Mouse (Mus musculus): Measurements from ENCODE around the gene Gcdh. TPM values are rescaled to one million over a fixed set of nuclear protein-coding genes. Genes with fewer than 3 reads are reported as not detected.

The Gcdh gene
- 16.4 and 25.2 TPM in 2 replicates for total RNA-seq (2017)

DNA sequence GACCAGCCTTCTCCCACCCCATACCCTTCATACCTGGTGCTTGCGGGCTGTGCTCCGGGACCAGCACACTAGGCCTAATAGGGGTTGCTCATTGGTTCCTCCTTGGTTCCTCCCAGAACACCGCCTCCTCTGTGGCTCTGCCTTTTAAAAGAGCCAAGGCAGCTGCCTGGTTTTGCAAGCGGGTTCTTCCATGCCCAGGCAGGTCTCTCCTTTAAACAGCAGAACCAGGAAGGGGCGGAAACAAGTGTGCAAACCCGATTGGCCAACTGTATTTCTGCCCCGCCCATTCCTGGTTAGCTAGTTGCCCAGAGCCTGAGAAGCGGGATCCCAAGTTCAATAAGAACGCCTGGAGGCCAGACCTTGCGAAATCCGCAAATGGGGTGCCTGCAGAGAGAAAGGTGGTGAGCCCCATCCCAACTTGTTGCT, at the start of gene Gcdh:
TSS of gene Gcdh (minus strand) at position 213 of the 426 bp plus-strand sequence.
- ATAC-seq (replicated peaks; ENCODE audit: low read depth, poor library complexity, severe bottlenecking): peak; percentile 99

DNA sequence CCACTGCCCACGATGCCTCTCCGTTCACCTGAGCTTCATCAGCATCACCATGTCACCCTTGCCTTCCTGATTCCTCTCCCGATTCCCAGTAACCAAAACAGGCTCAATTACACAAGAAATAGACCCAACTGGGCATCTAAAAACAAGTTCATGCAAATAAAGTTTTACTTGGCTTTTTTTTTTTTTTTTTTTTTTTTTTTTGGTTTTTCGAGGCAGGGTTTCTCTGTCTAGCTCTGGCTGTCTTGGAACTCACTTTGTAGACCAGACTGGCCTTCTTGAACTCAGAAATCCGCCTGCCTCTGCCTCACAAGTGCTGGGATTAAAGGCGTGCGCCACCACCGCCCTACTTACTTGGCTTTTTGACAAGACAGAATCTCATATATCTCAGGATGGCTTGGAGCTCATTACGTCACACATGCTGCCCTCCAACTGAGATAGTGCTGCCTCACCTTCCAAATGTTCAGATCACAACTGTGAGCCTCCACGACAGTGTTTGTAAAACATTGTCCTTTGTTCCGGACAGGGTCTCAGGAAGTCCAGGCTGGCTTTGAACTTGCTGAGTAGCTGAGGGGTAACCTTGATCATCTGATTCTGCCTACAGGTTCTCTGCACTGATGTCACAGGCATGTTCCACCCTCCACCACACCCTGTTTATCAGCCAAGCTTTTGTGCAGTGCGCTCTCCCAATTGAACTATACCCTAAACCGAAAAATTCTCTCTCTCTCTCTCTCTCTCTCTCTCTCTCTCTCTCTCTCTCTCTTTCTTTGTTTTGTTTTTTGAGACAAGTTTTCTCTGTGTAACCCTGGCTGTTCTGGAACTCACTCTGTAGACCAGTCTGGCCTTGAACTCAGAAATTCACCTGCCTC, 44.1 kb upstream of the Gcdh start:
- no peak for ATAC-seq (replicated peaks; ENCODE audit: low read depth, poor library complexity, severe bottlenecking)

- peak; percentile 81 for ATAC-seq (replicated peaks; ENCODE audit: low read depth, poor library complexity, severe bottlenecking)
Observed at GRCm38 (mm10) chr8:84936962-84937546, 43.3 kb upstream of the Gcdh start, which contains the start of gene Mast1. Mast1 (minus strand) TSS chr8:84937359.

DNA sequence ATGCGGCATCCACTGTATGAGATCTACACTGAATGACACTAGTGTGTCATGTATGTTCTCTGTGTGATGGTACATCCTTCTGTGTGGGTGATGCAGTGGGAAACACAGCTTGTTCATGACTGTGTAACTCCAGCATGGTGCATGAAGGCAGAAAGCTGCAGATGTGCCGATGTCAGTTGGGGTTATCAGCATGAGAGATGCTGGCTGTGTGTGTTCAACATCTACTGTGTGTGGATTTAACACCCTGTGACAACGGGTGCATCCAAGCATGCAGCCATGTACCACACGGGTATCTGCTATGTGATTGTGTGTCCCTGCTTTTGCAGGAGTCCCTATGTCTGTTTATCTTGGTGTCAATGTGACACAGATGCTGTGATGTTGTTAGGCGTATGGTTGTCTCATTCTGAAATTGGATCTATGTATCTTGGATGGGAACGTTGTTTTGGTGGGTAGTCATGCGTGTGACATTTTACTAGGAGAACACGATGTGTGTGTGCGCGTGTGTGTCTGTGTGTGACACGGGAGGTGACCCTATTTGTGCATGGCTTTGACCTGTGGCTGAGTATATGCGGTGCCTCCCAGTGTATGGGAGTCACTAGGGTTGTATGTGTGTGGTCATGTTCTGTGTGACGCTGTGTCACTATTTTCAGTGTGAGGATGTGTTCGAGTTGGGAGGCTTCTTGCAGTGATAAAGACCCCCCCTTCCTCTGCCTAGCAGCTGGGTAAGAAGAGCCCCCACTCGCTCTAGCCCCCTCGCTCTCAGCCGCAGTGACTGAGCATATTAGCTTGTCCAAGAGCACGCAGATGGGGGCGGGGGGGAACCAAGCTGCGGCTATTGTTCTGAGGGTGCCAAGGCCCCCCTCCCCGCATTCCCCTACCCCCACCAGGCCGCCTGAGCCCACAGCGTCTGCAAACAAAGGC, 42.6 kb upstream of the Gcdh start:
- no peak for ATAC-seq (replicated peaks; ENCODE audit: low read depth, poor library complexity, severe bottlenecking)

GRCm38 (mm10) chr8:84935489-84935888, 41.8 kb upstream of the Gcdh start:
- ATAC-seq (replicated peaks; ENCODE audit: low read depth, poor library complexity, severe bottlenecking): peak; percentile 35

GRCm38 (mm10) chr8:84934860-84935259, 41.1 kb upstream of the Gcdh start:
- ATAC-seq (replicated peaks; ENCODE audit: low read depth, poor library complexity, severe bottlenecking): no peak

GRCm38 (mm10) chr8:84933767-84934559, 40.2 kb upstream of the Gcdh start:
- no peak for ATAC-seq (replicated peaks; ENCODE audit: low read depth, poor library complexity, severe bottlenecking)

DNA sequence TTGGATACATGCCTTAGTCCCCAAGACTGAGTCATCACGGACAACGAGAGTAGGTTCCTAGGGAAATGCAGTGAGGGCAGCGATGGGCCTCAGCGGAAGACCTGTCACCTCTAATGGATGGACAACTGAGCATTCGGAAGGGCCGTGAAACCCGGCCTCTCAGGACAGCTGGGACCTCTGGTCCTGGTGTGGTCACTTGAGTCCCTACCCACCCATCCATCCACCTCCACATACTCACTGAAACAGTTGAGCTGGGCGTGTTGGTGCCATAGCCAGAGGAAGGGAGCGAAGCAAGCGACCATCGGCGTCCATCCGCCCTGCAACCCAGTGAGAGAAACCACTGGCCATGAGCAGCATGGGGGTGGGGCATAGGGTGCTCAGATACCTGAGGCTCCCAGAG, 36.9 kb upstream of the Gcdh start:
- ATAC-seq (replicated peaks; ENCODE audit: low read depth, poor library complexity, severe bottlenecking): no peak

DNA sequence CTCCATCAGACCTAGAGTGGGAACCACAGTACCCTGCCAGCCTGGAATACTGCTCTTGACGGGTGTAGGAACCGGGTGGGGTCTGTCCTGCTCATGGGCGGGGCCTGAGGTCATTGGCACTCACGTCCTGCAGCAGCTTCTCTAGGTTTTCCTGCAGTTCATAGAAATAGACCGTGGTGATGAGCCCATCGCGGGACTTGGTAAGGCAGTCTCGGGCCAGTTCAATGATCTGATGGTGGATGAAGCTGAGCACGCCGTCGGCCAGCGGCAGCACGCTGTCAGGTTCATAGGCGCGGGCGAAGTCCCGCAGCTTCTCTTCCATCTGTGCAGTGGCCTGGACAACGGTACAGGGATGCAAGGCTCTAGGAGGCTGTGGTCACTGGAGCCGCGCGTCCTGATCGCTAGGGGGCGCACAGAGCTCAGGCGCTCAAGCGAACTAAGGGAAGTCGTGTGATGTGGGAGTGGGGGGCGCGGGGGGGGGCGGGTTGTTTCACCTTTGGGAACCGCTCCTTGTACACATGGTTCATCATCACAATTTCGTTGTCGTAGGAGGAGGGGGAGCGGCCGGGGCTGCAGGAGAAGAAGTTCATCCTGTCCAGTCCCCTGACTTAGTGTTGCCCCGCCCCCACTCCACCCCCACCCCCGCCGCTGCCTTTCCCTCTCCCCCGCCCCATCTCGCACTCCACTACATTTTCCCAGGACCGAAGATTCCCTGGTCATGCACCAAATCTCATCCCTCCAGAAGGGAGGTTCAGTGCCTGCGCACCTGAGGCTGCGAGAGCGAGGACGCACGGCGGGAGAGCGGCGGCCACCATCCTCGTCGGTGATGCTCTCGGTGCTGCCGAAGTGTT, 35.0 kb upstream of the Gcdh start:
- peak; percentile 79; the same call in 1 of the 2 replicates for ATAC-seq (replicated peaks; ENCODE audit: low read depth, poor library complexity, severe bottlenecking)

DNA sequence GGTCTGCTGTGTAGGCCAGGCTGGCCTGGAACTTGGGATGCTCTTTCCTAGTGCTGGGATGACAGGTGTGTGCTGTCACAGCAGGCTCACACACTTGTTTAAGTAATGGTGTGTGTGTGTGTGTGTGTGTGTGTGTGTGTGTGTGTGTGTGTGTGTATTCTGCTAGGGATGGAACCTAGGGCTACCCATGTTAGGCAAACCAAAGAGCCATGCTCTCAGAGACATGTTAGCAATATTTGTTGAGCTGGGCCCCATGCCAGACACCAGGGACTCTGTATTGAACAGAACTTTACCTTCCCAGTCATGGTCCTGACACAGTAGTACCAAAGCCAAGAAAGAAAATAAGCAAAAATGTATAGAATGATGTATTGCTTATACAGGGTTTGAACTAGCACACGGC, 33.8 kb upstream of the Gcdh start:
- ATAC-seq (replicated peaks; ENCODE audit: low read depth, poor library complexity, severe bottlenecking): no peak

GRCm38 (mm10) chr8:84925557-84925956, 31.8 kb upstream of the Gcdh start:
- ATAC-seq (replicated peaks; ENCODE audit: low read depth, poor library complexity, severe bottlenecking): 0 out of 2 replicates have a peak, but pooled peaks have one; percentile 23

GRCm38 (mm10) chr8:84921596-84921995, 27.9 kb upstream of the Gcdh start:
- ATAC-seq (replicated peaks; ENCODE audit: low read depth, poor library complexity, severe bottlenecking): no peak

DNA sequence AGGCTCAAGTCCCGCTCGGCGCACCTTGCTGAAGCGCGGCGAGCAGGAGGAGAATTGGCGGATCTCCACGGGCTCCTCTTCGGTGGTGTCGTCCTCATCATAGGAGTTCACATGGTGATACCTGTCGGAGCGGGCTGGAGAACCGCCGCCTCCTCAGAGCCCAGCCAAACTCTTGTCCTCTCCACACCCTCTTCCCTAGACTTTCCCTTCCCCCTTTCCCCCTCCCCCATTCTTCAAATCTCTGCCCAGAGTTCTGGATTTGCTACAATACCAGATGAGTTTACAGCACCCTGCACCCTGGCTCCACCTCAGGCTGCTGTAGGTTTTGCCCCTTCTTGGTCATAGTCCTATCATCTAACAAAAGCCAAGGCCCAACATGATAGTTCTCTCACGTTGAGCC, 24.9 kb upstream of the Gcdh start:
- no peak for ATAC-seq (replicated peaks; ENCODE audit: low read depth, poor library complexity, severe bottlenecking)

DNA sequence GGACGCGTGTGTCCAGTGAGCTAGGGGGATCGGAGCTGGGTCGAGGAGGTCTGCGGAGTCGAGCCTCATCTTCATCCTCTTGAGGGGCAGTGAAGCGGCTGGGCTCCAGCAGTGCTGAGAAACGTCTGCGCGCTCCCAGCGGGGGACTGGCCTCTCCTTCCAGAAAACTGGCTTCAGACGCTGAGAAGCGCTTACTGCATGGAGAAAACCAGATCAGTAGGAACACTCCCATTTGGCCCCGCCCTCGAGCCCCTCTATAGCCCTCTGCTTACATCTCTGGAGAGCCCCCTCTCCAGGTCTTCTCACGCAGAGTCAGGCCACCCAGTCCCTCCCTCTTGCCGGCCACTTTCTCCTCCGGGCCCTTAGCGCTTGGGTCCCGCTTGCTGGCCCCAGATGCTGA, 24.1 kb upstream of the Gcdh start:
- ATAC-seq (replicated peaks; ENCODE audit: low read depth, poor library complexity, severe bottlenecking): no peak

- no peak for ATAC-seq (replicated peaks; ENCODE audit: low read depth, poor library complexity, severe bottlenecking)
Observed at GRCm38 (mm10) chr8:84915269-84915668, 21.5 kb upstream of the Gcdh start.

DNA sequence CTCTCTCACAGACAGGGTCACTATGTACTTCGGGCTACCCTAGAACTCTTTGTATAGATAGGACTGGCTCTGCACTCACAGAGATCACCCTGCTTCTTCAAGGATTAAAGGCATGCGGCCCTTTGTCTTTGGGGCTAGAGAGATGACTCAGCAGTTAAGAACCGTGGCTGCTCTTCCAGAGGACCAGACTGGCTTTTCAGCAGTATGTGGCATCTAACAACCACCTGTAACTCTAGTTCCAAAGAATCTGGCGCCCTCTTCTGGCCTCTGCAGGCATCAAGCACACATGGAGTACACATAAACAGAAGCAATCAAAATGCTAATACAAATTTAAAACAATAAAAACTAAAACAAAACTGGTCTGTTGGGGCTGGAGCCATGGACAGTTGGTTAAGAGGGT, 20.2 kb upstream of the Gcdh start:
- ATAC-seq (replicated peaks; ENCODE audit: low read depth, poor library complexity, severe bottlenecking): 0 out of 2 replicates have a peak, but pooled peaks have one; percentile 27

DNA sequence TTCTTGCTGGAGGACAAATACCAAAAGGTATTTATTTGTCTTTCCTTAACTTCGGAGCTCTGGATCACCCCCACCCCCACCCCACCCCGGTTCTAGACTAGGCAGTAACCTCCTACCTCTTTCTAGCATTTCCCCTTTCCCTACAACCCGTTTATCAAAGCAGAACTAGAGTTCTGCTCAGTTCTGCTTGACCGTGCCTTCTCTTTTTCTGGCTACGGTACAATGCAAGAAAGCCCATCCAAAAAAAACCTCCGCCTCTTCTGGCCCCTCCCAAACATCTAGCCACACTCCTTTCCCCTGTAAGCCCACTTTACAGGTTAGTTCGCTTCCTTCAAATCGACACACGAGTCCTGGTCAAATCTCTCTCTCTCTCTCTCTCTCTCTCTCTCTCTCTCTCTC, 19.8 kb upstream of the Gcdh start:
- ATAC-seq (replicated peaks; ENCODE audit: low read depth, poor library complexity, severe bottlenecking): no peak

- peak; percentile 33 for ATAC-seq (replicated peaks; ENCODE audit: low read depth, poor library complexity, severe bottlenecking)
Observed at GRCm38 (mm10) chr8:84912895-84913501, 19.3 kb upstream of the Gcdh start.

All from common myeloid progenitor, adult 5-6 weeks (primary cell).